9 mouse cellular contexts compared by ENCODE assay signal in the genomic region with DNA sequence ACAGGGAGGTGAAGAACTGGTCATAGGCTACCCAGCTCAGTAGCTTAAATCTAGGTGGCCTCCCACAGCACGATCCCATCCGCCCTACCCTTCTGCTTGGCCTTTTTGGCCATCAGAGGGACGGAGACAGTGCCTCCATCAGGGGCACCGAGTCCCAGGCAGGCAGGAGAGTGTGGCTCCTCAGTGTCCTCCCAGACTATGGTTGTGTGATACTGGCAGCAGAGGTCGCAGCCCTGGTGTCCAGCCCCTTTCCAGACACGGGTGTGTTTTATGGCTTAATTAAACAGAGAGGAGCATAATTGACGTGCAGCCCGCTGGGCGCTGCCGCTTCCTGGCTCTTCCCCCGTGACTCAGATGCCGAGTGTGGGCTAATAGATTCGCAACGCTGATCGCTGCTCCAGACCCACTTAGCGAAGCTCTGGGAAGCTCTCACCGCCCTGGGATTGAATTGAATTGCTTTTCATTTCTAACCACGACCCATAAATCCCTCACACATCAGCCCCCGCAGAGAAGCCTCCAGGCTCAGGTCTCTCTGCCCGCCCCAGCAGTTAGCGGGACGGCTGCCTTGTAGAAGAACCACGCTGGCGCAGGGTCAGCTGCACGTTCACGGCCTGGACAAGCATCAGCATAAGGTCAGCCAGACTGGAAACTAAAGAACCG.
A peak's percentile ranks its signal among the peaks of the same experiment; 100 is the strongest.
DNase-seq lines count a peak whose midpoint lies in the region; ATAC-seq lines count a peak whose summit lies in the region.
"Had no signal": no experiment of that assay in that cellular context is flagged by ENCODE, and none has a peak within 500 bp of the region (broad histone marks: within the 10 kb centered on the region; RNA-seq: fewer than 3 reads in every experiment).

No protein-coding gene starts in this region.

- H3K9me3 ChIP-seq in heart, embryonic 14.5 days (ENCODE audit: control insufficient read depth, low read length): no peaks in the 10 kb centered on the region
- no peaks in the 10 kb centered on the region for H3K9me3 ChIP-seq in hindbrain, embryonic 10.5 days
- H3K9me3 ChIP-seq in midbrain, embryonic 12.5 days: 0 out of 2 replicates have a peak, but pooled peaks cover 2% of the 10 kb centered on the region
- H3K9me3 ChIP-seq: G1E had no signal

- no peak for ATAC-seq in heart, embryonic 14.5 days (ENCODE audit: insufficient number of reproducible peaks, insufficient read depth, low FRiP score, low read depth)
- peak; percentile 74 for ATAC-seq in midbrain, embryonic 12.5 days (ENCODE audit: low FRiP score, low read depth)
- ATAC-seq in megakaryocyte progenitor cell, adult 5-6 weeks (replicated peaks; ENCODE audit: poor library complexity): no peak

- no peak overlapping the region for H3K27ac ChIP-seq in heart, embryonic 14.5 days (replicated peaks in 1 of 2; ENCODE audit: control insufficient read depth in 1 of 2, insufficient read depth in 1 of 2, low read depth in 2 of 2, low read length in 2 of 2)
- peak overlapping the region; percentile 79 for H3K27ac ChIP-seq in hindbrain, embryonic 10.5 days
- H3K27ac ChIP-seq in midbrain, embryonic 12.5 days (replicated peaks): peak overlapping the region; percentile 76

- no peak overlapping the region for H3K4me3 ChIP-seq in heart, embryonic 14.5 days (ENCODE audit: control insufficient read depth in 1 of 2, insufficient read depth in 1 of 2, low read depth in 1 of 2, low read length in 2 of 2)
- H3K4me3 ChIP-seq in hindbrain, embryonic 10.5 days: peak overlapping the region; percentile 38
- peak overlapping the region; percentile 13; the same call in 1 of the 2 replicates for H3K4me3 ChIP-seq in midbrain, embryonic 12.5 days

- no peaks in the 10 kb centered on the region for H3K36me3 ChIP-seq in heart, embryonic 14.5 days (ENCODE audit: control insufficient read depth, insufficient read depth, low read length)
- no peaks in the 10 kb centered on the region for H3K36me3 ChIP-seq in hindbrain, embryonic 10.5 days
- H3K36me3 ChIP-seq in midbrain, embryonic 12.5 days: no peaks in the 10 kb centered on the region
- H3K36me3 ChIP-seq: G1E had no signal

- WGBS in heart, embryonic 14.5 days: 37% methylated on average over 27 of the region's 27 CpGs
- 21% methylated on average over 27 of the region's 27 CpGs for WGBS in hindbrain, embryonic 10.5 days
- 11% methylated on average over 27 of the region's 27 CpGs for WGBS in midbrain, embryonic 12.5 days

- H3K9ac ChIP-seq in heart, embryonic 14.5 days (ENCODE audit: low read length): no peak overlapping the region; the same call in 1 of the 2 replicates
- peak overlapping the region; percentile 31; the same call in 1 of the 2 replicates for H3K9ac ChIP-seq in midbrain, embryonic 12.5 days (replicated peaks)

- peak overlapping the region; percentile 49 for H3K4me2 ChIP-seq in heart, embryonic 14.5 days (ENCODE audit: low read length)
- peak overlapping the region; percentile 45 for H3K4me2 ChIP-seq in midbrain, embryonic 12.5 days (replicated peaks)

- H3K4me1 ChIP-seq in heart, embryonic 14.5 days (ENCODE audit: control insufficient read depth in 2 of 2, insufficient read depth in 2 of 2, low read length in 2 of 2): peaks cover 13 to 17% of the 10 kb centered on the region in 2 experiments
- H3K4me1 ChIP-seq in hindbrain, embryonic 10.5 days (replicated peaks): peaks cover 51% of the 10 kb centered on the region
- H3K4me1 ChIP-seq in midbrain, embryonic 12.5 days: peaks cover 52% of the 10 kb centered on the region

- DNase-seq in heart, adult 8-10 months (ENCODE audit: low spot score): no peak
- peak; percentile 92 for DNase-seq in MN1 (ENCODE audit: low spot score)
- DNase-seq in cerebellum, postnatal 36 days: peak; percentile 31 to 33
- DNase-seq in hindbrain, embryonic 10.5 days (ENCODE audit: low spot score): peak; percentile 52
- no peak for DNase-seq in ovary, adult 18-20 months (ENCODE audit: low spot score)

- H3K27me3 ChIP-seq in heart, embryonic 14.5 days (ENCODE audit: control insufficient read depth, insufficient read depth, low read length): peaks cover 21% of the 10 kb centered on the region; the same call in 1 of the 2 replicates
- peaks cover 32% of the 10 kb centered on the region for H3K27me3 ChIP-seq in hindbrain, embryonic 10.5 days (ENCODE audit: insufficient read depth, poor library complexity, severe bottlenecking)
- H3K27me3 ChIP-seq in midbrain, embryonic 12.5 days: peaks cover 12% of the 10 kb centered on the region; the same call in 1 of the 2 replicates

Comparison
In these comparisons a context has a peak if more than half of its experiments do, and no peak if none do; other contexts are left out.
1. H3K27ac ChIP-seq: peak in hindbrain, embryonic 10.5 days (single experiment) and midbrain, embryonic 12.5 days (single experiment); none in heart, embryonic 14.5 days (0 of 2).
2. H3K4me3 ChIP-seq: peak in hindbrain, embryonic 10.5 days (single experiment) and midbrain, embryonic 12.5 days (single experiment); none in heart, embryonic 14.5 days (0 of 2).
3. DNase-seq: peak in MN1 (single experiment), cerebellum, postnatal 36 days (2 of 2) and hindbrain, embryonic 10.5 days (single experiment); none in heart, adult 8-10 months (single experiment) and ovary, adult 18-20 months (single experiment).